Mouse (Mus musculus): ENCODE results near the gene 2010111I01Rik.

2010111I01Rik gene

DNA sequence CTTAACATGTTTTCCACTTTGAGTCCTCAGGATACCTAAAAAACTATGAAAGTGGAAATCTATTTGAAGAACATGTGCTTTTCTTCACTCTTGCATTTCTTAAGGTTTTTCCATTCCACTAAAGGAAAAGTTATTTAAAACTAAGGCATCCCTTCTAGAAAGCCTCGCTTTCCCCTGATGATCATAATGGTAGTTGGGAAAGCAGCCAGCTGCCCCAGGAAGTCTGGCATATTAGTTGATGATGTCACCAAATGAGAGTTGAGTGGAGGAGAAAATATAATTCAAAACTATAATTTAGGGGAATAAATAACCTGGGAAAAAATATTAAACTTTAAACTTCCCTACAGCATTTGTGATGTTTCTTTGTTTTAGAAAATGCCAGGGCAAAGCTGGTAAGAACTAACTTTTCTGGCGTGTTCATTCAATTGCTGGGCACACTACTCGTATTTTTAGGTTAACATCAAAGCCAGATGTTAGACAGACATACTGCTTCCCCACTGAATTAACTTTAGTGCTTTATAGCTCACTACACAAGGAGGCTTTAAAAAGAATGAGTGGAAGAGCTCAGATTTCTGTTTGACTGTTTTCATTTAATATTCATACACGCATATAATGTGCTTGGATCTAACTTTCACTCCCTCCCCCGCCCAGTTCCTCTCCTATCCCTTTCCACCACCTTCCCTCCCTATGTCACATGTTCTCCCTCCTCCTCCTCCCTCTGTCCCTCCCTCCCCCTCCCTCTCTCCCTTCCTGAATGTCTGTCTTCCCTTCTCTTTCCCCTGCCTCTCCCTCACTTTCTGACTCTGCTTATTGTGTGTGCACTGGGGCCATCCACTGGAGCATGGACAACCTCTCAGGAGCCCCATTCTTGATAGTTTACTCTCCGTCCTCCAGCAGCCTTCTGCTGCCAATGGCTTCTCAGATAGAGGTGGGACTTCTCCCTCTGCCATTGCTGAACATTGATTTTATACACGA is 58.8 kb downstream of the 2010111I01Rik start:
- DNase-seq (ENCODE audit: low spot score in 2 of 2): peak in 1 of 2 experiments; percentile 24

DNA sequence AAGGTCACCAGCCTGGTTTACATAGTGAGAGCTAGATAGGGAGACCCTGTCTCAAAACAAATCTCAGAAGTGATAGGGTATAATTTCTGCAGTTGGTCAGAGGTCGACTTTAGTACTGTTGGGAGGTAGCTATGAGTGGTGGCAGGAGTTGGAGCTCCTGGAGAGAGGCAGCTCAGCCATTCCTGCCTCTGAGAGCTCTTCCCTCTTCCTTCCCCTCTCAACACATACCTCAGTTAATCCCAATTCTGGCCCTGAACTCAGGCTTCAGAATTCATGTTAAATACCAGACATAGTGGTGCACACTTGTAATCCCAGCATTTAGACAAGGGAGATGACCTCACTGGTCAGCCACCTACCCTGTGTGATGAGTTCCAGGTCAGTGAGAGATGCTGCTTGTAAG is 65.3 kb downstream of the 2010111I01Rik start:
- no peak for DNase-seq (ENCODE audit: low spot score in 2 of 2)

DNA sequence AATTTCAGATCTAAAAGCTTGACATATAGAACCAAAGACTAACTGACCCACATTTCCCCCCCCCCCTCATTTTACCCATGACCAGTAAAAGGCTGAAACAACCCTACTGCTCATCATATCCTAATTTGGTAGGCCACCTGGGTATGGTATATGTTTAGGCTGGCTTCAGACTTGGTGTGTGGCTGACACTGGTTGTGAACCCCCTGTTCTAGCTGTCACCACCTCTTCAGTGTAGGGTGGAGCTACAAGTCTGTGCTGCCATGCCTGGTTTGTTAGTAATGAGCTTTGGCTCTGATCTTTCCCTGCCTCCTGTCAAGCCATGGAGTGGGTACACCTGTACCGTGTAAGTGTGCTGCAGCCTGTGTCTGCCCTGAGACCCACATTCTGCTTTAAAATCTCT is 66.6 kb downstream of the 2010111I01Rik start:
- no peak for DNase-seq (ENCODE audit: low spot score in 2 of 2)

DNA sequence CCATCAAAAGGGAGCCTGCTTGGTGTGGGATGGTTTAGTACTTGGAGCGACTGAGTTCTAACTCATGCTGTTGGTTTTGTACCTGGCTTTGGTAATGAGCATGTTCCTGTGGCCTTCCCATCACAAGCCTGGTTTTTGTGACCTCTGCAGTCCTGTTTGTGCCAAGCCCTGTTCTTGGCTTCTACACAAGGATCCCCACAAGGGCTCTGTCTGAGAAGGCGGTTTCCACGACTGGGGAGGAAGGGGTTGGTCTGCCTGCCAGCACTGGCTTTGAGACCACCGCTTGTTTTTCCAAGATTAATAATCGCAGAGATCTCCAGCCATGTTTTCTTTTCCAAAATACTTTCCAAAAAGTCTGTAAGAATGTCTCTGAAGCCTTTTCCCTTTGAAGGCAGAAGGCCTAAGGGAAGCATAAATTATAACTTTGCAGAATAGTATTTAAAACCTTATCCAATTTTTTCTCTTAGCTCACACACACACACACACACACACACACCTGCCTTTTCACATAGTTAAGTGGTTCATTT is 67.7 kb downstream of the 2010111I01Rik start:
- DNase-seq (ENCODE audit: low spot score in 2 of 2): no peak

DNA sequence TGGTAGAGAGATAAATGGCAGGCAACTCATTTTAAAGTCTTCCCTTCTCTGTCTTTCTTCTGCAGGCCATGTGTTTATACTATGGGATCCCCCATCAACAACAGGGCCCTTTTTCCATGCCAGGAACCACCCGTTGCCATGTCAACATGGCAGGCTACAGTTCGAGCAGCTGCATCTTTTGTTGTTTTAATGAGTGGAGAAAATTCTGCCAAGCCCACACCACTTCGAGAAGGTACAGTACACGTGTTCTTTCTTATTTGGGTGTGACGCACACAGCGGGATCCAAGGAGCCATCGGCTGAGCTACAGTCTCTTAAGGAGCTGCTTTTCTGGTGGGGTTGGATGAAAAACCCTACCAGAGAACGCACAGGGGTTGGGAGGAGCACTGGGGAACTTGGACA is 68.3 kb downstream of the 2010111I01Rik start:
- peak; percentile 65 to 69 for DNase-seq (ENCODE audit: low spot score in 2 of 2)

DNA sequence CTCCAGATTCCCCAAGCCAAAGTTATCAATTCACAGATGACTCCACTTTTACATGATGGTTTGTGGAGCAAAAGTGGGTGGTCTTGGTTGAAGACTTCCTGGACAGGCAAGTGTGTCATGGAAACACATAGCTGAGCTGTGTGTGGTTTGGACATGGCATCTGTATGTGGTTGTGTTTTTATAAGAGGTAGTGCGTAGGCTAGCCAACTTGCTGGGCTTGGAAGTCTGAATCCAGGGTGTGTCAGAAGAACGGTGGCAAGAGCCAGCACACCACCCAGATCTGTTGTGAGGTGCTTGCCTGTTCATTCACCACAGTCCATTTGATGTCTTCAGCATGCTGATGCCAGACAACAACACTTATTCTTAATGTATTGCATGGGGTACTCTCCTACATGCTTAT is 68.7 kb downstream of the 2010111I01Rik start:
- DNase-seq (ENCODE audit: low spot score in 2 of 2): no peak

DNA sequence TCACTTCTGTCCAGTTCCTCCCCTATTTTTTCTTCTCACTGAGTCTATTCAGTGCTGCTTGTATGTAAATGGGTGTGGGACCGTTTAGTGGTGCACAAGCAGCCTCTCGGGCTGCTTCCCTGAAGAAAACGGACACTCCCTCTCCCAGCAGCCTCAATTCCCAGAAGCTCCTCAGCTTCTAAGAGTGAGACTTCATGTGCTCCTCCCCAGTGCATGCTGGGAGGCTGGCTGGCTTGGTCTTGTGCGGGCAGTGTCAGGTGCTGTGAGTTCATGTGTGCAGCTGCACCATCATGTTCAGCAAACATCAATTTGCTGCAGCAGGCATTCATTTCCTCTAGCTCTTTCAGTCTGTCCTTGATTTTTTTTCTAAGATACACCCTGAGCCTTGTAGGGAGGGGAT is 70.0 kb downstream of the 2010111I01Rik start:
- no peak for DNase-seq (ENCODE audit: low spot score in 2 of 2)

DNA sequence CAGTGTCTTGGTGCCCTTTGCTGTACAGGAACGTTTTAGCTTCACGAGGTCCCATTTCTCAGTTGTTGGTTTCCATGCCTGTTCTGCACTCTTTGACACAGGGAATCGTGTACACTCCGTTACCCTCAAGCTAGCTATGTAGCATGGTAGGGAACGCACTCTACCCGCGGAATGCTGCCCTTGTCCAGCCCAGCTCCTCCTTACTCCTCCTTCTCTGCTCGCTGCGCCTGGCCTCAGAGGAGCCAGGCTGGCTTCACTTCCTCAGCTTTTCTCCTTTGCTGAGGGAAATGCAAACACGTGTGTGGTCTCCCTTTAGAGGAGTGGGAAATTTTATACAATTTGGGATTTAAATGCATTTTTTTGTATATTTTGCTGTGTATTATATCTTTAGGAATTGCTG is 73.2 kb downstream of the 2010111I01Rik start:
- no peak for DNase-seq (ENCODE audit: low spot score in 2 of 2)

DNA sequence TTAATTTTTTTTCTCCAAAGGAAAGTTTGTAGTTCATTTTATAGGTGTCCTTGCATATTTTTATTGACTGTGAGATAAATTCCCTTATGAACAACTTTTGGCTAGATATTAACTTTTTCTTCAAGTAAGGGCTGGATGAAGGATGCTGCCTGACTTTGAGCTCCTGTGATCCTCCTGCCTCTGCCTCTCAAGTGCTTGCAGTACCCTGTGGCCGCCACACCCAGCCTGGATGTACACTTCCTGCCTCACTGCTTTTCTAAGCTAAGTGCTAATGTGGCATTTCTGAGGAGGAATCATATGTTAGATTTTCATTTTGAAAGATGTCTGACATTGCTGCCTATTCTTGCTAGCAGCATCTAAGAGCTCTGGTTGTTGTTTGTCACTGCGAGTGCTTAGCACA is 73.7 kb downstream of the 2010111I01Rik start:
- no peak for DNase-seq (ENCODE audit: low spot score in 2 of 2)

DNA sequence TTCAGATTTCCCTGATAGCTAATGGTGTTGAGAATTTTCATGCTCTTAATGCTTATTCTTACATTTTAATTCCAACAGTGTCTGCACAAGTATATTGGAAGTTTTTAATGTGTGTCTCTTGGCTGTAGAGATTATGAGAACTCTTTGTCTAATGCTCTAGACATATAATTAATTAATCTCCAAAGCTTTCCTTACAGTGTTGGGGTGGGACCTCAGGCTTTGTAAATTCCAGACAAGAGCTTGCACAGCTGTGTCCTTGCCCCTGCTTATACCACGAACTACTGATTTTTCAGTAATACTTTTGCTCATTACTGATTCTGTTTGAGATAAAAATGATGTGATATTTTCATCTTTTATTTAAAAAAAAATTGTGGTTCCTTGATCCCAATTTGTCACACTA is 74.2 kb downstream of the 2010111I01Rik start:
- no peak for DNase-seq (ENCODE audit: low spot score in 2 of 2)

DNA sequence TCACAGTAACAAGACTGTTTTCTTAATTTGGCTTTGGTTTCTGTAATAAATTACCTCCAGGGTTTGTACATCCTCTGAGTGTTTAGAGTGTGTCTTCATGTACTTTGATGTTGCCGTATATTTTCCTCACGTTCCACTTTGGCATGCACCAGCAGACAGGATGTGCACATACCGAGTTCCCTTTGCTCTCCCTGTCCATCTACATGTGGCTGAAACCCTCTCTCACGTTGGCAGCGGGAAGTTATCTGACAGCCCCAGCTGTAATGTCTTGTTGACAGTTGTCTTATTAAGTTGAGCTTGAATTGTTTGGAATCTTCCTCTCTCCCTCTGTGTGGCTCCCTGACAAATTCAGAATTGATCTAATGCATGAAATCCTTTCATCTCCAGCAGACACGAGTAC is 74.6 kb downstream of the 2010111I01Rik start:
- no peak for DNase-seq (ENCODE audit: low spot score in 2 of 2)

DNA sequence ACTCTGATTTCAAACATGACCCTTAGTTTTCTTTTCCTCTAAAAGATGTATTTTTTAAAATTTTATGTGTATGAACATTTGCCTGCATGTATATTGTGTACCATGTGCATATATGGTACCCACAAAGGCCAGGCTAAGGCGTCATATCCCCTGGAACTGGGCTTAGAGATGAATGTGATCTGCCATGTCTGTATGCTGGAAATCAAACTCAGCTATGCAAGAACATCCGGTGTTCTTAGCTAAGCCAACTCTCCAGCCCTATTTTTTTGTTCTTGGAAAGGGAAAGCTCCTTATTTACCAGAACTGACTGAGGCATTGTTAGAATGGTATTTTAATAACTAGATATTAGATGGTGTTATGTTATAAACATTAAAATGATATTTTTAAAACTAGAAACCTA is 75.2 kb downstream of the 2010111I01Rik start:
- DNase-seq (ENCODE audit: low spot score in 2 of 2): no peak

DNA sequence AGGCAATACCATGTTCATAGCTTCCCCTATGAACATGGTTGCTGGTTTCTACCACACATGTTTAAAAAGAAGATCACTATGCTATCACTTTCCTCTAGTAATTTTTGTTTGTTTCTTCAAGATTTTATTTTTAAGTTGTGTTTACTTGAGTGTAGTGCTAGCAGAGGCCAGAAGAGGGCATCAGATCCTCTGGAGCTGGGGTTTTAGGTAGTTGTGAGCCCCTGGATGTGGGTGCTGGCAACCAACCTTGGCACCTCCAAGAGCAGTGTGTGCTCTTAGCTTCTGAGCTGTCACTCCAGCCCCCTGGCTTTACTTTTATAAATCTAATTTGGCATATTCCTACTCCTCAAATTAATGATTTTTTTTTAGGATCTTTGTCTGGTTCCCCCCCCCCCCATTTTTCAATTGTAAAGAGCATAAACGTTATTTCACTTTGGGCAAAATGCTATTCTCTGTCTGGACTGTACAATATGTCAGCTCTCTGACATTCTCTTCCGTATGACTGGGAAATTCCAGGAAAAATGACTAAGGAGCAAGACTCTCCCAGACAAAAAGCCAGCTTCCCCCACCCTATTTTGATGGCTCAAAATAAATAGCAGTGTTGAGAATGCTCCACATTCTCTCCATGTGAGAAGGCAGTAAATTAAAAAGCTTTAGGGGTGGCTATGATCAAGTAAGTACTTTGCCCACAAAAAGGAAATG is 81.0 kb downstream of the 2010111I01Rik start:
- no peak for DNase-seq (ENCODE audit: low spot score in 2 of 2)

DNA sequence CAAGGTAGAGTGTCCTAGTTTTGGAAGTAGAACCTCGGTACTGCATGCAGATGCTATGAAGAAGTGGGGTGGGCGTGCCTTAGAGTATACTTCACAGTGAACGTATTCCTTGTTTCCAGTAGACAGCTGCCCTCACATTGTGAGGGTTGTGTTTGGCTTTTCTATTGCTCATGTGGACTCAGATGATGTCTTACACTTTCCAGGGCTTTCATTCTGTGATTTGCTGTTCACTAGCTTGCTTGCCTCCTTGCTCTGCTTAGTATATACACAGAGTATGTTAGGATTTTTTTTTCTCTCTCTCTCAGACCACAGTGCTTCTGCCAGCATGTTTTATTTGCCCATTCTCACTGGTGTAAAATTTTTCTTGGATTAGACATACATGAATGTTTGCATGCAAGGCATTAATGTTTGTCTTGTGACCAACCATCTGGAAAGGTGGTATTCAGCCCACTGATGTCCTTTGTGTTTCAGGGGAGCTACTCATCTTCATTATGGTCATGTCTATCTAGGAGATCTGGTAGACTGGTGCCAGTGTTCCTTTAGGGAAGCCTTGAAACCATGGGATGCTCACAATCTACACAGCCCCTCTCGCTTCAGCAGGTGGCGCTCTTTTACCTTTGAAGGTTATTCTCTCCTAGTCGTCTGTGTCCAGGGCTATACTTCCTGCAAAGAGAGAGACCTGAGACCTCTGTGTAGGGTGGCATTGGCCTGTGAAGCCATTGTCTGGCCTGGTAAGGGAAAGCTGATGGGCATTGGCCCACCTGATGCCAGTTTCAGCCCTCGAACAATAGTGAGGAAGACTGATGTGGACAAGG is 81.7 kb downstream of the 2010111I01Rik start:
- peak; percentile 70 to 78 for DNase-seq (ENCODE audit: low spot score in 2 of 2)

DNA sequence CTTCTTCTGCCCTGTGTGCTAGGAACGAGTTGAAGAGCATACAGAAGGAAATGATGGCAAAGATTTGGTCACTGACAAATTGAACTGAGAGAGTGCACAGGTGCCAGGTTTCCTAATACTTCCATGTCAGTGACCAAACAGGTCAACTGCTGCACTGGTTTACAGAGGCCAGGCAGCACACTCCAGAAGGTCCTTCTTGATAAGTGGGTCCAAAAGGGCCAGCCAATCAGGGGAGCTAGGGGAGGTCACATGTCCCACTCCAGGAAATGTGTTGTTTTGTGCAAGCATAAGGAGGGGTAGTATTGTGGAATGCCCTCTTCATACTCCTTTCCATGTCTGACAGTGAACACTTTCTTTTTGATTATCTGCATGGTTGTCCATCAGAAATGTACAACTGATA is 99.0 kb downstream of the 2010111I01Rik start:
- DNase-seq (ENCODE audit: low spot score in 2 of 2): no peak

DNA sequence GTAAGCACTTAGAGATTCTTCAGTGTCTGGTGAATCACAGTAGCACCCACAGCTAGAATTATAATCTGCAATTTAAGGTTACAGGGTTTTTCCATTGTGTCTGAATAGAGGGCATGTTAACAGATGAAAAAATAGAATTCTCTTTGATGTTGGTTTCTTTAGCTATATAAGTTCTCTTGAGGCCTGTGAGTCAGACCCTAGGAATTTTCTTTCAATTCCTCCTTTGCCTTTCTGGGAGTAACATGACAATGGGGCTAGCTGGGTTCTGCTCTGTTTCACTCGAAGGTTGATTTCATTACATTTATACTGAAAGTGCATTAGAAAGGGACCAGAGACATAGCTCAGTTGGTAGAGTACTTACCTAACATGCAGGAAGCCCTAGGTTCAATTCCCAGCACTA is 101.9 kb downstream of the 2010111I01Rik start:
- DNase-seq (ENCODE audit: low spot score in 2 of 2): no peak

DNA sequence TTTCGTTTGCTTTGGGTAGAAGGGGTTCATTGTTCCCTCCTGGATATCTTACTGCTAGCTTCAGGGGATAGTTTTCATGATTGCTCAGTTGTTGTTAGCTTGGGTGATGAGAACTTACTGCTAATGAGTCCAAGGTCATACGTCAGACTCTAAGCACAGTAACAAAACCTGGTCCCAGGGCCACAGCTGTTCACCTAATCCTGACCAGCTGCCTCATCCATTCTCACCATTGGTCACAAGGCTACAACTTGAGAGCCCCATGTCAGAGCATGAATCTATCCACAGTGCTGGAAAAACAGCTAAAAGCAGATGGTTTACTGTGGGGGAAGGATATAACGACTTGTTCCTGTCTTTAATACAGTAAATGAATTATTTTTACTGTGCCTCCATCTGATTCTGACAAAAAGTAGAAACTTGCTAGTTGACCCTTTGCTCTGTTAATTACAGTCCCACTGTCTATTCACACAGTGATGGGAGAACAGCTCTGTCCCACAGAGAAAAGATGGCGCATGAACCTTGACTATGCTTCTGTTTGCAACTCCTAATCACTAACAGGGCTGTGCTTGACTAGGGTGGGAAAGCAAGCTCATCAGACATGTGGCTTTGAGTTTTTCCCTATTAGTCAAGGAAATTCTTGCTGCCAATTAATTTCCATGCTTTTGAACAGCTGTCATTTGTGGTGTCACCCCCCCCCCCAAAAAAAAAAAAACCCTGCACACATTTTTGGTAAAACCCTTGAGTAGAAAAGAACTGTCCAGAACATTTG is 103.9 kb downstream of the 2010111I01Rik start:
- DNase-seq (ENCODE audit: low spot score in 2 of 2): no peak

DNA sequence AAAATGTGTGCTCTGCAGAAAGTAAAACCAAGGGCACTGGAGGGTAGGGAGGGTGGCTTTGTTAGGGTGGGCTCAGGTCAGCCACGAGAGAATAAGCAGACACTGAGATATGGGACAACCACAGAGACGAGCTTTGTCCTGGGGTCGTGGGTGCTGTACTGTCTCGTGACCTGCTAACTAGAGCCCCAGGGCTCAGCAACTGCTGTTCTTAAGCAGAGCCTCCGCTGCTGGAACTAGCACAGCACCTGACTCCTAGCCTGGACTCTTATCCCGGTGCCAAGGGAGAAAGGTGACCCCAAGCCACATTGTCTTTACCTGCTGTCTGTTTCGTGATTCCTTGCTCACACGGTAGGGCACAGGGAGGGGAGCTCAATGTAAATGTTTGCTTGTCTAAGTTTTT is 107.2 kb downstream of the 2010111I01Rik start:
- no peak for DNase-seq (ENCODE audit: low spot score in 2 of 2)

DNA sequence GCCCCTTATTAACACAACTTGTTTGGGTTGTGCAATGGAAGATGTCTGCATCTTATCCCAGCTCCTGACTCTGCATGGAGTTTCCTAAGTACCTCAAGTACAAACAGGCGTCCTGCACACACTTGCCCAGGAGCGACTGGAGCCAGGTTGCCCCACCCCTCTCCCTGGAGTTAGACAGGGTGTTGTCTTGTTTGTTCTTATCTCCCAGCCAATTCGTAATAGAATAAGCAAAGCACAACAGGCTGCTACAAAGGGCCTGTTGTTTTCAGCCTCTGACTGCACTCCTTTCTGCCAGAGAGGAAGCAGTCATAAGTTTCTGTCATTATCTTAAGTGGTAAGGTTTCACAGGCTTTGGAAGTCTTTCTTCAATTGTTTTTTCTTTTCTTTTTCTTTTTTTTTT is 107.7 kb downstream of the 2010111I01Rik start:
- DNase-seq (ENCODE audit: low spot score in 2 of 2): no peak

DNA sequence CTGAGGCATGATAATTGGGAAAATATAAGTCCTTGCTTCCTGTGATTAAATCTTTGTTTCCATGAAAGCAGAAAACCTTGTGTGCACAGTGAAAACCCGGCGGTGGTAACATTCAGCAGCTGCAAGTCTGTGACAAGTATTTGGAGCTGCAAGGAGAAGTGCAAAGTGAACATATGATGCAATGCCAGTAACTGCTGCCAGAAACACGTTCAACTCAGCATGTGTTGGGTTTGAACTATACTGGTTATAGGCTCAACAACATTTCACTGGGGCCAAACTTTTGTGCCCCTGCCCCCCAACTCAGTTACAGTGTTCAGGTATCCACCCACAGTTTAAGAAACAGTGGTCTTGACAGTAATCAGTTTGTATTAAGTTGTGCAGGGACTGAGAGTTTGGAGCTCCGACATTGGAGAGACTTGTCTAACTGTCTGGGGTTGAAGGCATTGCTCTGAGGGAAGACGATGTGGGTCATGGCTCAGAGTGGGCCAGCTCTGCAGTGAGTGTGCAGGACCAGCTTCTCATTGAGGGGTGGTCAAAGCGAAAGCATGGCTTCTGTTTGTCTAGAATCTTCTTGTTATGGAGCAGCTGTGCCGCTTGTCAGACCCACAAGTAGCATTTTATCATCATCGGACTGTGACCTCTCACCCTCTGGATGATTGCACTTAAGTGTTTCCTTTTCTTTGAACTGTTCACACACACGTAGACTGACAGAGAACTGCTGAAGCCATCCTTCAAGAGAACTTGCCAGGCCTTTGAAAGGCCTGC is 109.4 kb downstream of the 2010111I01Rik start:
- peak; percentile 38 to 62 for DNase-seq (ENCODE audit: low spot score in 2 of 2)

DNA sequence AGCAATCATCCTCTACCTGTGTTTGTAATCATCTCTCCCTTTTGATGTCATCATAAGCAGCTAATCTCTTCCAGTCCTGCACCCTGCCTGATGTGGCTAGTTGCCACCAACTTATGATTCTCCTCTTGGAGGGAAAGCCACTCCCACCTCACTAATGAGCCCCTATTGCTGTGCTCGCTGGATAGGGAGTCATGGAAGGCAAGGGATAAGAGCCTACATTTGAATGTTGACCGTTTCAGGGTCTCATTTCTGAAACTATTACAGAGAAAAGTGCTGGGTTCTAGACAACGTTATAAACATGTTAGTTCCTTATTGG is 109.9 kb downstream of the 2010111I01Rik start:
- DNase-seq (ENCODE audit: low spot score in 2 of 2): no peak

All from right cerebral cortex, postnatal 10 days (tissue).